Mouse (Mus musculus) layer of hippocampus, adult 6 months (tissue): Measurements from ENCODE around the gene Sys1. TPM values are rescaled to one million over a fixed set of nuclear protein-coding genes. Genes with fewer than 3 reads are reported as not detected.

Experiments used
- long read RNA-seq, 2 experiments: library from polyadenylated mRNA; unstranded; transcript quantifications; one replicate each; pipeline ENCODE4 v2.0.0; 2019 to 2020
- polyA plus RNA-seq: library from polyadenylated mRNA; unstranded; fragments of <200 nt; fragmentation: Nextera tagmentation; gene quantifications from 2 replicates; pipeline ENCODE4 v1.2.3, GENCODE M21; 2021

Sys1 gene
- 122 and 133 TPM in 2 replicates for polyA plus RNA-seq
- long read RNA-seq, experiment 1, transcript Sys1-204 (6 exons, 1,618 nt), result minor isoform, 5 of 219 reads
- long read RNA-seq, experiment 1, transcript Sys1-201 (4 exons, 1,606 nt), result major isoform, 162 of 219 reads
- long read RNA-seq, experiment 1, partial matches to known transcripts, result 44 of 219 reads
- long read RNA-seq, experiment 1, other reads (novel, unspliced or antisense), result 6 of 219 reads
- long read RNA-seq, experiment 2, transcript Sys1-204 (6 exons, 1,618 nt), result minor isoform, 10 of 106 reads
- long read RNA-seq, experiment 2, transcript Sys1-201 (4 exons, 1,606 nt), result major isoform, 62 of 106 reads
- long read RNA-seq, experiment 2, partial matches to known transcripts, result 14 of 106 reads
- long read RNA-seq, experiment 2, other reads (novel, unspliced or antisense), result 17 of 106 reads

DNA sequence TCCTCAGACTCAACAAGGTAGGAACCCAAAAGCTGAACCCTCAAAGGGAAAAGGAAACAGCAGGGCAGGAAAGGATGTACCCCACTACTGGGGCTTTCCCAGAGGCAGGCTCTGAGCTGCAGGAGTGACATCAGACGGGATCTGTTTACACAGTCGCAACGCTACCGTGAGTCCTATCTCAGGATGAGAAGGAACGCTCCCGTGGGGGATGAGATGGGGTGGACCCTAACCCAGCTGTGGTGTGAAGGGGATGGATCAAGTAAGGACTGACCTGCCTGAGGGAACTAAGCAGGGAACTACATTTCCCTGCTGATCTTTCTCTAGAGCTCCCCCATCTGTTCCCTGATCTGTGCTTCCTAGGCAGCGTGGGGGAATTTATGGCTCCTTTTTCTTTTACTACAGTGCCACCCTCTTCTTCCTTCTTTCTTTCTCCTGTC, at the start of gene Sys1:
Gene Sys1 (plus strand): TSS at position 101 of the 437 bp plus-strand sequence.

GRCm38 (mm10) chr2:164443460-164444000, 13.2 kb upstream of the Sys1 start, which contains the start of gene Sdc4:
Gene Sdc4 (minus strand): TSS chr2:164443887.

DNA sequence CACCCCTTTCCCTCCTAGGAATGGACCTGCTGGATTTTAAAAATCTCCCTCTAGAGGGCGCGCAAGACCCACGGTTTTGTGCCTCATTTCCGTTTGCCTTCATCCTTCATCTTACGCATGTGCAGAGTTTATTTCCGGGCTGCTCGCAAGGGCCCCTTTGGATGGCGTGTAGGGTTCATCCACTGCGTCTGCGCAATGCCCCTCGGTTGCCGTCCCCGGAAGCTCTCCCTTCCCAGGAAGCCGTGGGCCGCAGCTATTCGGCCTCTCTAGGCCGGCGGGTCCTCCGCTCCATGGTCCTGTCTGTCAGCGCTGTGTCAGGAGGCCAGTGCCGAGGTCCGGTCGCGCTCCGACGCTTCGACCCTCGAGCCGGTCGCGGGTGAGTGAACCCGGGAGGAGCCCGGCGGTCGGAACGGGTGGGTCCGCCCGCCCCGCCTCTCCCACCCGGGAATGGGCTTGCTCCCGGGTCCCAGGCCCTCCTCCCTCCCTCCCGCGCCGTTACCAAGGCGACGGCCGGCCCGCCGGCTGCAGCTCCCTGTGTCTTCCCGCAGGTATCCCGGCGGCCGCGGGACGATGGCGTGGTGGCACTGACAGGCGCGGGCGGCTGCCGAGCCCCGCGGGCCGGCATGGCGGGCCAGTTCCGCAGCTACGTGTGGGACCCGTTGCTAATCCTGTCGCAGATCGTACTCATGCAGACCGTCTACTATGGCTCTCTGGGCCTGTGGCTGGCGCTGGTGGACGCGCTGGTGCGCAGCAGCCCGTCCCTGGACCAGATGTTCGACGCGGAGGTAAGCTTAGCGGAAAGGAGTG, 4.2 kb downstream of the Sys1 start, which contains the start of gene Gm20458:
Gene Gm20458 (plus strand): TSS at position 223 of the 807 bp plus-strand sequence.

DNA sequence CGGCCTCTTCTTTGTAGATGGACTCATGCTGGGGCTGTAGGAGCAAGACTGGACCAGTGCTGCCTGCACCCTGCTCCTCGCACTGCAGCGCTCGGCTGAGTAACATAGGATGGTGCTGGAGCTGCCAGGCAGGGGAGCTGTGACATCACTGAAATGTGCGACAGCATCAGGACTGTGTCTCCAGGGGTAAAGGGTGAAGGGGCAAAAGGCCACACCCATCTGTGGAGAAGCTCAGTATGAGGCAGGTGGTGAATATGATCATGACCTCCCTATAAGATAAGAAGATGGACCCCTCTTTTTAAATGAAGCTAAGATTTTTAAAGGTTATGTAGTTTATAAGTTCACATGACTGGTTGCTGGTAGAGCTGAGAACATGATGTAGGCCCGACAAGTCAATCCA, 16.9 kb downstream of the Sys1 start, which contains the start of gene Trp53tg5:
Gene Trp53tg5 (minus strand): TSS at position 101 of the 400 bp plus-strand sequence.

GRCm38 (mm10) chr2:164485681-164486257, 29.0 kb downstream of the Sys1 start, which contains the start of gene Dbndd2:
Gene Dbndd2 (plus strand): TSS chr2:164486106.

GRCm38 (mm10) chr2:164496847-164497690, 40.3 kb downstream of the Sys1 start, which contains the start of gene Pigt:
Gene Pigt (plus strand): TSS chr2:164497520.

Other genes starting within 250 kb of the Sys1 start
- not detected in 2 replicates for gene Wfdc15b, start 235.3 kb upstream of the Sys1 start, polyA plus RNA-seq
- gene Svs2, start 218.5 kb upstream of the Sys1 start, polyA plus RNA-seq, result not detected in 2 replicates
- not detected in 2 replicates for gene Svs3b, start 200.3 kb upstream of the Sys1 start, polyA plus RNA-seq
- not detected in 2 replicates for gene Svs4, start 178.5 kb upstream of the Sys1 start, polyA plus RNA-seq
- not detected in 2 replicates for gene Svs3a, start 167.7 kb upstream of the Sys1 start, polyA plus RNA-seq
- gene Svs6, start 140.2 kb upstream of the Sys1 start, polyA plus RNA-seq, result not detected in 2 replicates
- gene Svs5, start 124.2 kb upstream of the Sys1 start, polyA plus RNA-seq, result not detected in 2 replicates
- gene Slpi, start 67.9 kb upstream of the Sys1 start, polyA plus RNA-seq, result 0.24 and 0.45 TPM in 2 replicates
- 0.21 TPM in 2 replicates for gene Rbpjl, start 53.8 kb upstream of the Sys1 start, polyA plus RNA-seq
- 2.3 and 2.6 TPM in 2 replicates for gene Matn4, start 51.8 kb upstream of the Sys1 start, polyA plus RNA-seq
- 189 and 290 TPM in 2 replicates for gene Sdc4, start 13.1 kb upstream of the Sys1 start, polyA plus RNA-seq
- gene Gm20458, start 4.0 kb downstream of the Sys1 start, polyA plus RNA-seq, result 8.3 and 10.1 TPM in 2 replicates
- gene Trp53tg5, start 16.8 kb downstream of the Sys1 start, polyA plus RNA-seq, result not detected in 2 replicates
- gene Dbndd2, start 29.1 kb downstream of the Sys1 start, polyA plus RNA-seq, result 184 and 200 TPM in 2 replicates
- gene Pigt, start 40.6 kb downstream of the Sys1 start, polyA plus RNA-seq, result 48.8 and 68.4 TPM in 2 replicates
- gene Wfdc2, start 105.4 kb downstream of the Sys1 start, polyA plus RNA-seq, result 0.52 and 8.3 TPM in 2 replicates
- not detected in 2 replicates for gene Spint3, start 116.5 kb downstream of the Sys1 start, polyA plus RNA-seq
- not detected in 2 replicates for gene Wfdc6a, start 128.5 kb downstream of the Sys1 start, polyA plus RNA-seq
- gene Eppin, start 136.6 kb downstream of the Sys1 start, polyA plus RNA-seq, result not detected in 2 replicates
- gene Wfdc6b, start 156.6 kb downstream of the Sys1 start, polyA plus RNA-seq, result not detected in 2 replicates
- gene Wfdc8, start 156.7 kb downstream of the Sys1 start, polyA plus RNA-seq, result not detected in 2 replicates
- not detected in 2 replicates for gene Wfdc16, start 181.8 kb downstream of the Sys1 start, polyA plus RNA-seq
- gene Wfdc10, start 199.1 kb downstream of the Sys1 start, polyA plus RNA-seq, result not detected in 2 replicates
- not detected in 2 replicates for gene Wfdc9, start 199.6 kb downstream of the Sys1 start, polyA plus RNA-seq
- not detected in 2 replicates for gene Wfdc11, start 217.1 kb downstream of the Sys1 start, polyA plus RNA-seq
- gene Wfdc13, start 228.1 kb downstream of the Sys1 start, polyA plus RNA-seq, result not detected in 2 replicates
- not detected in 2 replicates for gene Spint4, start 241.5 kb downstream of the Sys1 start, polyA plus RNA-seq